Mouse (Mus musculus) 3T3-L1 (cell line): ENCODE measurements at regions not wholly inside any gene's neighbourhood (a gene's known extent, or its start where the extent isn't known, plus 50 kb on each side); places are given as distances from the start of the nearest gene placed in this dataset.

Experiments used
- DNase-seq: peaks from one replicate; pipeline ENCODE4 v3.0.0-alpha.2; 2015; ENCODE audit warnings: low read depth, low spot score

DNA sequence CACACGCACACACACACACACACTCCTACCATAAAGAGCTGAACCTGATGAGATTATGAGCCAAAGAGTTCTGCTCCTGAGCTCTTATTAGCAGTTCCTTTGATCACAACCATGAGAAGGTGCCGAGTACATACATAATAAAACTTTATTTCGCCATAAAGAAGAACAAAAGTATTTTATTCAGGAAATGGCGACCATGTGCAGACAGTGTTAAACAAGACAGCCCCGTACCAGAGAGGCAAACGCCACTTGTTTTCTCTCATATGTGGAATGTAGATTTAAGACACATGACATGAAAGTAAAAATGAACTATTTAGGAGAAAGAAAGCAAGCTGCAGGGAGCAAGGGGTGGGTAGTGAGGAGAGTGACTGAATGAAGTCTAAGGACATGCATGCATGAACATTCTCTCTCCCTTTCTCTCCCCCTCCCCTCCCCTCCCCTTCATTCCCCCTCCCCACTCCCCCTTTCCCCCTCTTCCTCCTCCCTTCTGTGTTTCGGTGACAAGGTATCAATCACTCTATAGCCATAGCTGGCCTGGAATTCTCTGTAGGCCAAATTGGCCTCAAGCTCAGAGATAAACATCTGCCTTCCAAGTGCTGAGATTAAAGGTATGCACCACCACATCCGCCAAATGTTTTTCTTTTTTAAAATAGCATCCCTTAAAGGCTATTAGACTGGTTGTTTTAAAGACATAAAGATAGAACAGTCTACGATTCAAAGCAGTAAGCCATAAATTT lies 266.0 kb upstream of the Map3k7 start:
- DNase-seq: no peak

DNA sequence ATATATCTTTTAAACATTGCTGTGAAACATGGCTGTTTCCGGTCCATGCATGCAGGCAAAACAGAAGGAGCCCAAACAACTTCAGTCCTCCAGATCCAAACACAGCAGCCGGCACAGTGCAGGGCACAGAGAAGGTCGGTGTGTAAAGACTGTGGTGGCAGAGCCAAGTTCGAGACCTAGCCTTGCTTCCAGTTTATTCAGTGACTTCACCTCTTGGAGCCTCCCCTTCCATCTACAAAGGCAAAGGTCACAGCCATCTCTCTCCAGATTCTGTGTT lies 265.5 kb upstream of the Map3k7 start:
- DNase-seq: no peak

DNA sequence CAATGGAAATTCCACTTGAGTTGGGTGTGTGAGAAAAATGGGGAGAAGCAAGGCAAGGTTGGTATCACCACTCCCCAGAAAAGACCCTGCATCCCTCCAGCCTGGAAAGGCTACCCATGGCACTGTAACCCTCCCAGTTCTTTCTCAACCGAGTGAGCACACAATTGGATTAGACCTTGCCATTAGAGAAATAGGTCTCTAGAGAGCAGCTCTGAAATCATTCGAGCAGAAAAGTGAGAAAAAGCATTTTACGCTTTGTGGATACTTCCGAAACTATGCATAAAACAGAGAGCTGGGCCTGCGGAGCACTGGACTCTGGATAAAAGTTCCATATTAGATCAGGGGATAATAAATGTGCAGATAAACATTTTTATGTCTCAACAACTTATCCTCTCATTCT lies 264.6 kb upstream of the Map3k7 start:
- no peak for DNase-seq

DNA sequence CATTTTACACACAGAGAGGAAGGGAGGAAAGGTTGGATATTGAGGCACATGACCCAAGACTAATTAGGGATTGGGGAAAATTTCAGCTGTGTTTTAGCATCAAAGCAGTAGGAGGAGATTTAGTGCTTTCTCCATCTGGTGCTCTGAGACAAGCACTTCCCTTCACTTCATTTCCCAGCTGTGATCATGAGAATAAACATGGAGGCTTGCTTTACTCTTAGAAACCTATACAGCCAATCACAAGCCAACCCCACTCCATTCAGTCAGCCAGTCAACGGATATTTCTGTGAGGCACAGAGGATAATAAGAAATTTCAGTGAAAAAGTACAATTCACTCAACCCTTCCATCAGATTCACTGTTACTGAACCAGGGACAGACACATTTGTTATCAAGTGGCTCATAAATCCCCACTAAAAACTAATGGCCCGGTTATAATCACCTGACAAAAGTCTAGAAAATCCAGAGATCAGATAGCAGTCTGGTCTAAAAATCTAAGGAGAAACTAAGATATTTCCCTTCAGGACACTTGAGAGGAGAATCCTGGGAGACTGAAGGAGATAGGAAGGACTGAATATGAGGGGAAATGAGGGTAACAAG lies 249.7 kb upstream of the Map3k7 start:
- DNase-seq: no peak

DNA sequence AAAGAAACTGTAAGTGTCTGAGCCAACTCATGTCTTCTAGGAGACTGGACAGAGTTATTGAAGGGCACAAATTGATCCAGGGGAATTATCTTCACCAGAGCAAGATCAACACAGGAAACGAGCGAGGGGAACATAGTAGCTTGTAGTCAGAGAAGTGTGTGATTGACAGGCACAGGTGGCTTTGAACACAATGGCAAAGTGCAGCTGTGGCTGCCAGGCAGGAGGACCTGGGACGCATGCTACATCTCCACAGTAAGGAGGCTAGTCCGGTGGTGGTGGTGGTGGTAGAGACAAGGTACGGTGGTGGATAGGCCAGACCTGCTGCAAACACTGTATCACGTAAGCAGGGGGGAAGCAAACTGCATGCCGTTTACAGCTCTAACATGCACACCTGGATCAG lies 240.4 kb upstream of the Map3k7 start:
- no peak for DNase-seq

DNA sequence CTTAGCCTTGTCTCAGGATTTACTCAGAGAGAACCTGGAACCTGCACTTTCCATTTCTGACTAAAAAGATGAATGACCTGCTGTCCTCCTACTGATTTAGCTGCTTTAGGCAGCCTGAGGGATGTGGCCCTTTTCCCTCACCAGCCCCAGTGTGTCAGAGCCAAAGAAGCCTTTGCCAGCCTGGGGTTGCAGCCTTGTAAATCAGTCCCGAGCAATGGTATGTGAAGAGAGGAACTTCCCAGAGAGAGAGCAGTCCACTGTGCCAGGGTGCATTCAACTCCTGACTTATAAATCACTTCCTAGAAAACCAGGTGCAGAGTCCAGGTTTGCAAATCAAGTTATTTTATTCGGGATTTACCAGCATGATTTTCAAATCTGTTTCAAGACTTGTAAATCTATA lies 239.5 kb upstream of the Map3k7 start:
- DNase-seq: no peak

DNA sequence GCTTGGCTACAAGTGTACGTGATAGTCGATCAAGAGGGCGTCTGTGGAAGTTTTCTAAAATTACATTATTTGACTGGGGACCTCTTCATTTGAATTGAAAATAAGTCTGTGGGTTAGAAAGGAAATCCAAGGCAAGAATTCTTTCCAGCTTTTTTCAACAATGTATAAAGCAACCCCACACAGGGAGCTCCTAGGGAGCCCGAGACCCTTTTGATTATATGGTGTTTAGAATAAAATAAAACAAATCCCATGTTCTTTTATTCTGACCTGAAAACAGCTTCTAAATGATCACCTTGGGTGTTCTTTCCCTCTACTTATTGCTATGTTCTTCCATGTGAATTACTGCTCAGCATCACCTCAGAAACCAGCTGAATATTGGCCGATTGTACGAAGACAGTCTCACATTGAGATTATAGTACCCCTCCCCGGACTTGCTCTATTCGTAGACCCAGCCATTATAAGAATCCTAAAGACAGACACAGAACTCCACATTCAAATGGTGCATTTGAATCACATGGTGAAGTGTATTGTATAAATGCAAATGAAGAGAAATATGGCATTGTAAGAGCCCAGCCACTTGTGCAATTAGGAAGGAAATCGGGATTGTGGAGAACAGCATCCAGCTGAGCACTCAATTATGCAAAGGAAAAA lies 236.3 kb upstream of the Map3k7 start:
- no peak for DNase-seq

DNA sequence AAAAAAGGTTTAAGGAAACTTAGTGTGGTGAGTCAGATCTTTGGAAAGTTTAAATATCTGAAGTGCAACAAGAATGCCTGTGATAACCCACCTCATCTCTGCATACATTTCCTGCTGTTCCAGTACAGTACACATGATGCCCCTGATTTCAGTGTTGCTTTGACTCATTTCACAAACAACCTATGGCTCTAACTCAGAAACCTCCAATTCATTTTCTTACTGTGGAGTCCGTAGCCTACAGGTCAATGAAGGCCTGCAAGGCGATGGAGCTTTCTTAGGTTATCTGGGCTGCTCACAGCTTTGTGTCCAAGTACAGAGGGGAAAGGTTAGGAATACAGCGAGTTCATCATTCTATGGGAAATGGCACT lies 235.8 kb upstream of the Map3k7 start:
- no peak for DNase-seq

DNA sequence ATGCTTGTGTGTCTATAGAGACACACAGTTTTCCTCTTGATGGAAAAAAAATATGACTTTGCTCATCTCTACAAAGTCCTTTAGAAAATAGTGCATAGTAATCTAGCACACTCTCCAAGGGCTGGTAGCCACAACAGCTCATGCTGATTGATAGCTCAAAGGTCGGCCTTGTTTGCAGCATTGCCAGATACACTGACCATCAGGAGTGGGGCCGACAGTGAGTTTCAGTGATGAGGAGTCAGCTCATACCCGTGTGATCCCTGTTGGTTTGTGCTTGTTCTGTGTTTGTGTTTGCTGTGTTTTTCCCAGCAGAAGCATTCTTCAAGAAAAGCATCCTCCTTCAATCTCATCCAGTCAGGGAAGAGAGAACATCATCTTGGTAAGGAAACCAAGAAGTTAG lies 220.1 kb upstream of the Map3k7 start:
- no peak for DNase-seq

DNA sequence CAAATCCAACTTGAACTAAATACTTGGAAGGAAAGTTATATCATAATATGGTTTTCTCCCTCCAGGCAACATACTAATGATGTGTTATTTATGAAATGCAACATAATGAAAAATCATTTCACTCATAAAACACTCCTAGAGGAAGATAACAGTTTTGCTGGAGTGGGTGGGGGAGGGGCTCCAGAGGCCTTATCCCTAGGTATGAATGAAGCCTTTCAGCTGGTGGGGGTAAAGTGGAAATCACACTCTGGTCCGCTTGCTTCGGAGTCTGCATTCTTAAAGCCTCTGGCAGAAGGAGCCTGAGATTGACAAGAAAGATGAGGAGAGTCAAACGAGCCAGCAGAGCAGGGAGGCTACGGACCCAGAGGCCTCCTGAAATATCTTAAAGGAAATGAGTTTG lies 219.5 kb upstream of the Map3k7 start:
- DNase-seq: no peak

DNA sequence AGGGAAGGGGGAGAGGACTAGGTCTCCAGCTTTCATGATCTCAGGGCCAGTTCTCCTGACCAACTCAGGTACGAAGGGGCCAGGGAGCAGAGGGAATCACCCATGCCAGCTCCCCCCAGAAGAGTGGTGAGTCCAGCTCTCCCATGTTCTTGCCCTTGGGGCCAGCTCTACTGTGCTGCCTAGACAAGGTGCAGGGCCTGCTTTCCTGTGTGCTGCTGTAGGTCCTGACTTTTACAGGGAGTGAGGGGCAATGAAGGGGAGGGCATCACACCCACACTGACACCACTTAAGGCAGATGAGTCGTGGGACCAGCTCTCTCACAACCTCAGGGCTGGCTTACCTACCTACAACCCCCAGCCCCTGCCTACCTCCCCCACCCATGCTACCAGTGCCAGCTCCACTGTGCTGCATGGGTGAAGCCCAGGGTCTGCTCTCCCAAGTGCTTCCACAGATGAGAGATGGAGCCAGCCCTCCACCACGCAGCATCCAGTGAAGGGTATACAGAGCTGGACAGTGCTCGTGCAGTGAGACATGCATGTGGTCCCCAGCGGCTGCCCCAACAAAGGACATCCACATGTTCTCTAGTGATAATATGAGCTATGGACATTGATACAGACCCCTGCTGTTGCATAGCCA lies 210.1 kb upstream of the Map3k7 start:
- DNase-seq: no peak

DNA sequence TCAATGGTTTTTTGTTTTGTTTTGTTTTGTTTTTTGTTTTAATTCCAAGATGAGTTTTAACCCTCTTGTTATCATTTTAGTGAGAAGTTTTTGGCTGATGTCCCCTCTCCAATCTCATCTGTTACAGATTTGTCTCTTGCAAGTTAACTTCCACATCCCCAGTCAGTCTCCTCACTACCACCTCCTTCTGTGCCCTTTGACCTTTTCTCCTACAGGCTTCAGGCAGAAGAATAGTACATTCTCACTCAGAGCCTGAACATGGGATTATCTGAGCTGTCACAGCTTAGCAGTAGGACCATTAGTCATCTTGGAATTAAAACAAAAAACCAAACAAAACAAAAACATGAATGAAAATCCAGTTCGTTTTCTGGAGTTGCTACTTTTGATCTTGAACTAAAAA lies 206.8 kb upstream of the Map3k7 start:
- DNase-seq: no peak

DNA sequence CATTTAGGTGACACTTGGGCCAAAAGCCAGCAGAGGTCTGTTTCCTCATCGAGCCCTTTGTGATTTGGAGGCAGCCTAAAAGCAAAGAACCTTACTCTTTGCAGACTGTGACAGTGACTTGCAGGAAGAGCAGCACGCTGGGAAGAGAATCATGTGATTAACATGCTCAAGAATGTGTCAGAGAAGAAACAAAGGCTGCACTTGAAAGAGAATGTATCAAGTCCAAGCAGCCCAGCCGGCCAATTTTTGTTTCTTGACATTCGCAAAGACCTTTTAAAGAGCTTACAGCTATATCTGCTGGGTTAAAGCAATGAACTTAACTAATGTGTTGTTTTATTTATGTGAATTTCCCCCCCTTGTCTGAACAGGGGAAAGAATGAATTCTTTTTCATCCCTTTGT lies 203.8 kb upstream of the Map3k7 start:
- DNase-seq: no peak

DNA sequence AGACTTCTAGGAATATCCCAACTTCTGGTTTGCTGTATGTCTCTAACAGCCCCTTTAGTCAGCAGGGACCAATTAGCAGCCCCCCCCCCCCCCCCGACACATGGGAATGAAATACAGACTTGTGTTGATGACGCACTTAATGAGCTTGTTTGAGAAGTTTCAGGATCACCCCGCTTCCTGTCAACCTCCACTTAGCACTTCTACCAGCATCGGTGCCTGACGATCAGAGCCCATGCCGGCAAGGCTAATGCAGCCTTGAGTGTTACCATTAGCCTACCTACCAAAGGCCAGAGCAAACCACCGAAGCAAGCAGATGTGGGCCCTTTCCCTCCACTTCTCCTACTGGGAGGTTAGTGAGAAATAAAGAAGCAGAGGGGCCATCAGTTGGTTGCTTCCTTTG lies 201.7 kb upstream of the Map3k7 start:
- no peak for DNase-seq

DNA sequence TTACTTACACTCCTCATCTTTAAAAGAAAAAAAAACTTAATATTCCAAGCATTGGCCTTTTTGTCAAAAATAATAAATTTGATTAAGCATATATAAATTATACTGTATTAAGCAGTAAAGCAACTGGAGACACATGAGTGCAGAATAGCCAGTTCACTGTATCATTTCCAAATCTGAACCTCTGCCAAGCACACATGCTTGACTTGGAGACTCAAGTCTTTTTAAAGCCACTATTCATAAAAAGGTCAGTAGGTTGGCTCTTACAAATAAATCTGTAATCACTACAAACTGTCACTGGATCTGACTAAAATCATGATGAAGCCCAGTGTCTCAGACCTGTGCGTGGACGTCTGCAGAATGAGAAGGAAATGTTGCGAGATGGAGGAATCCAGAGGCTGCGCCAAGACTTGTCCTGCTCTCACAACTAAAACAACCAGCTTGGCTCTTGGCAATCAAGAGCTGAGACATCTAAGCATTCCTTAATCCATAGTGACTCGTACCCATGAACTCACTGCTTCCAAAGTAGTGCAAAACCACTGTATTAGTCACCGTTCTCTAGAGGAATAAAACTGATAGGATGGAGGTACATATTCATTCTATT lies 195.8 kb upstream of the Map3k7 start:
- DNase-seq: peak; percentile 94

DNA sequence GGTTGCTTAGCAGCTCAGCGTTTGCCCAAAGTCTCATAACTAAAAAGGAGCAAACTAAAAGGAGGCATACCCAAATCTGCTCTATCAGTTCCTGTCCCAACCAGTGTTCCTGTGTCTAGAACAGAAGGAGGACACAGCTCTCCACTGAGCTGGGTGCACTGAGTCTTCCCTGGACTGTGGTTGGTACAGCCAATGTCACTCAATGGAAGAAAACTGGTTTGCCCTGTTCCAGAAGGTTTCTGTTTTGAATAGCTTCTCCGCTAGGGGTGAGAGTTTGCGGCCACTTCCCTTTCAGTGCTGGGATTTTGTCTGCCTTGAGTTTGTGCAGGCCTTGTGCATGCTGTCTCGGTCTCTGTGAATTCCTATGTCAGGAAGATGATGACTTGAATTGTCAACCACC lies 194.6 kb upstream of the Map3k7 start:
- no peak for DNase-seq

DNA sequence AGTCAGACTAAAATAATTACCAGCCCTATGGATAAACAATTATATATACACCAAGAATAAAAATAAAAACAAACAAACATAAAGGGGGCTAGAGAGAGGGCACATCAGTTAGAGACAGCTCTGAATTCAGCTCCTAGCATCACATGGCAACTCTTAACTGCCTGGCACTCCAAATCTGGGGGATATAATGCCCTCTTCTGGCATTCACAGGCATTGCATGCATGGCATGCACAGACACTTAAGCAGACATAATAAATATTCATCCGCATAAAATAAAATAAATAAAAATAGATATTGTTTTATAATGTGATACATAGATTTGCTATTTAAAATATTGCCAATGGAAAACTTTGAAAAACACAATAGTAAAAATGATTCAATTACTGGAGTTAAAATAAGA lies 177.6 kb upstream of the Map3k7 start:
- peak; percentile 38 for DNase-seq

DNA sequence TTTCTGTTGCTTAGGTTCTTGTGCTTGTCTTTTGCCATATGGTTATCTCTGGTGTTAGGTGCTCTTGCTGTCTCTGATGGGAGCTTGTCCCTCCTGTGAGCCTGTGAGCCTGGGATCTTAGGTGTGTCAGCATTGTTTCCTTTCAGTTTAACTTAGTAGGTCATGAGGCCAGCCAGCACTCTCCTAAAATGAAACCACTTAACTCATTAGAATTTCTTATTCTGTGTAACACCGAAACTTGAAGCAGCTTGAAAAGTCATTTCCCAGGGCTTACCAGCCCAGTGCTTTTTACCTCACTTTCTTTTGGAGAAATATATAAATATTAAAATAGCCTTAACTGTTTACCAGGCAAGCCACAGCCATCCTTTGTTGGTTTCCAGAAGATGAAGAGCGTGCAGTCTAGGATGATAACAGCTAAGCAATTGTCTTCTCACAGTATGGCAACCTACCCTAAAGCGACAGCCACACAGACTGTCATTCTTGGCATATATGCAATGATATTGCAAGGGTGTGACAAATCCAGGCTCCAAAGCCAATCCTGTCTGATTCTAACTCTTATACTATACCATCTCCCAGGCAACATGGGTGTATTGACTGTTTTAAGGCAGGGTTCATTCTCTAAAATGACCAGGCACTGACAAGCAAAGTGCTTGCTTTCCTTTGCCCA lies 146.2 kb upstream of the Map3k7 start:
- DNase-seq: no peak

DNA sequence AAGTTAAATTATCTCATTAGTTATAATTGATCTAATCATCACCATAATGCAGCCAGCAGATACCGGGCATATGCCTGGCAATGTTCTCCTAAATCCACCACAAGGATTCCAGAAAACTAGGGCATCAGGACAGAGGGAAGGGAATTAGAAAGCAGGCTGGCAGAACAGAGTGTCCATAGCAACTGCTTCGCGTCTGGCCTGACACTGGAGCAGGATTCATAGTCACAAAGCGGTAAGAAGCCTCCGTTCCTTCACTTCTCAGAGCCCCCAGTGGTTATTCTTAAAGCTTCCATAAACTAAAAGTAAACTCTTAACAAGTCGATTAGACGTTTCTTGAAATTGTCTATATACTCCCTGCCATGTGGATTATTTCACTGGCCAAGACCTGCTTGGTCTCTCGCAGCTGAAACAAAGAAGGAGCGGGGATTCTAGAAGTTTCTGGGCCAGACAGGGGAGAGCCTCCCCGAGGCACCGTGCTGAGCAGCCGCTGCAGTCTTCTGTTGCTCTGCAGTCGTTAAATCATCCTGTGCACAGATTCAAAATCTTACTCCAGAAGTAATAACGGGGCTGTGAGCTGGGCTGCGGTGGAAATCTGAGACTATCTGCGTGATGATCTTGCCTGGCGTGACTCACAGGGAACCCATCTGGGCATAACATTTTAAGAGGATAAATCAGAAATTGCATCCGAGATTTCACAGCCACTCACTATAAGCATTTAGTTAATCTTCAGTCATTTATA lies 144.2 kb upstream of the Map3k7 start:
- DNase-seq: peak; percentile 81

DNA sequence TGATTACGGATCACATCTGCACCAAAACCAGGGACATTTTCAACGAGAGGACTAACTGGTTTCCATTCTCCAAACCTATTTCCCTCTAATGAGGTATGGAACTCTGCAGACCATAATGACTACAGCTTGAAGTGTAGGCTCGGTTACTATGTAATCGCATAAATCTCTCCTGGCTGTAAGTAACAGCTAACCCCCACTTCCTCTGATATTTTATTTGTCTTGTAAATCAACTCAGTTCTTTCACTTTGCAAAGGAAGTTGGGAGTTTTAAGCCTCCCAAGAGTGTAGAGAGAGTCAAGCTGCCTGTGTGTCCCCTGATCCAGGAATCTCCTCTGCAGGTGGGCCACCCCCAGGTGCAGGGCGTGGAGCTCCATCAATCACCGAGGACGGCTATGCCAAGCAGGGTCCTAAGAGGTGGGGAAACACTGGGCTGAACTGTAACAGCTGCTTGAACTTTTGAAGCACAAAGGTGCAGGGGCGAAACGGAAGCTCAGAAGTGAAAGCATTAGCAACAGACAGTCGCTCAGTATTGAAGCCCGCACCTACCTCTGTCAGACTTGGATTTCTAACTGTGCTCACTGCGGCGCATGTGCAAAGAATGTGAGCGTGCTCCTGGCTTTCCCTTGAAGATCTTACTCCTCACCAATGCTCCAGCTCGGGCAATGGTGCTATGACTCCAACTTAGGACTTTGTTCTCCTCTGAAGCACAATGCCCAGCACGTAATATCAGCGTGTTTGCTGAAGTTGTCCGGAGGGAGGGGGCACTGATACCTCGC lies 140.1 kb upstream of the Map3k7 start:
- no peak for DNase-seq
